Mouse (Mus musculus) heart, embryonic 13.5 days (tissue): ENCODE data around the gene Lekr1. TPM values are rescaled to one million over a fixed set of nuclear protein-coding genes. Genes with fewer than 3 reads are reported as not detected.
A peak's percentile ranks its signal among the peaks of the same experiment; 100 is the strongest.

Experiments used
- ATAC-seq: fragments of 200-750 bp; cut with Nextera tagmentation; 2 replicates; pipeline ENCODE4 v1.8.0; 2017; ENCODE audit warnings: moderate TSS enrichment; ENCODE audit not compliant: insufficient number of reproducible peaks, low FRiP score, low TSS enrichment; ENCODE audit errors: extremely low read depth
- H3K27ac ChIP-seq: fragments of 300-500 bp; sonication (generic); replicated peaks from 2 replicates; pipeline ENCODE4 v1.5.1; 2015; ENCODE audit warnings: moderate library complexity, mild to moderate bottlenecking, inconsistent platforms
- H3K27me3 ChIP-seq: fragments of 300-500 bp; sonication (generic); replicated peaks from 2 replicates; pipeline ENCODE4 v1.6.1; 2015; ENCODE audit warnings: mild to moderate bottlenecking, inconsistent platforms
- H3K36me3 ChIP-seq: fragments of 300-500 bp; sonication (generic); 2 replicates; pipeline ENCODE4 v1.6.1; 2015; ENCODE audit warnings: mild to moderate bottlenecking, inconsistent platforms
- H3K4me1 ChIP-seq: fragments of 300-500 bp; sonication (generic); 2 replicates; pipeline ENCODE4 v1.6.1; 2015; ENCODE audit warnings: inconsistent platforms
- H3K4me2 ChIP-seq: fragments of 300-500 bp; sonication (generic); 2 replicates; pipeline ENCODE4 v1.6.1; 2015; ENCODE audit warnings: inconsistent platforms, mild to moderate bottlenecking, moderate library complexity
- H3K4me3 ChIP-seq: fragments of 300-500 bp; sonication (generic); 2 replicates; pipeline ENCODE4 v1.5.1; 2015; ENCODE audit warnings: moderate library complexity, mild to moderate bottlenecking, inconsistent platforms
- H3K9ac ChIP-seq: fragments of 300-500 bp; sonication (generic); 2 replicates; pipeline ENCODE4 v1.6.1; 2015; ENCODE audit warnings: inconsistent platforms, mild to moderate bottlenecking, moderate library complexity
- H3K9me3 ChIP-seq: fragments of 300-500 bp; sonication (generic); 2 replicates; pipeline ENCODE4 v1.6.1; 2016; ENCODE audit warnings: inconsistent platforms
- WGBS: fragments of 180-500 bp; shearing (Covaris S2); methylation state at CpG from one replicate; pipeline ENCODE4 v1.1.7; 2015; ENCODE audit warnings: mixed read lengths; 5-methylcytosine and 5-hydroxymethylcytosine counted together
- polyA plus RNA-seq: library from polyadenylated mRNA; unstranded; fragments of >200 nt; fragmentation: Nextera tagmentation; extraction: Ambion mirVana; gene quantifications from 2 replicates; pipeline ENCODE4 v1.2.1, GENCODE M21; 2015

Gene Lekr1
- polyA plus RNA-seq, 1 experiment from 2014 or later, result 6.6 TPM

DNA sequence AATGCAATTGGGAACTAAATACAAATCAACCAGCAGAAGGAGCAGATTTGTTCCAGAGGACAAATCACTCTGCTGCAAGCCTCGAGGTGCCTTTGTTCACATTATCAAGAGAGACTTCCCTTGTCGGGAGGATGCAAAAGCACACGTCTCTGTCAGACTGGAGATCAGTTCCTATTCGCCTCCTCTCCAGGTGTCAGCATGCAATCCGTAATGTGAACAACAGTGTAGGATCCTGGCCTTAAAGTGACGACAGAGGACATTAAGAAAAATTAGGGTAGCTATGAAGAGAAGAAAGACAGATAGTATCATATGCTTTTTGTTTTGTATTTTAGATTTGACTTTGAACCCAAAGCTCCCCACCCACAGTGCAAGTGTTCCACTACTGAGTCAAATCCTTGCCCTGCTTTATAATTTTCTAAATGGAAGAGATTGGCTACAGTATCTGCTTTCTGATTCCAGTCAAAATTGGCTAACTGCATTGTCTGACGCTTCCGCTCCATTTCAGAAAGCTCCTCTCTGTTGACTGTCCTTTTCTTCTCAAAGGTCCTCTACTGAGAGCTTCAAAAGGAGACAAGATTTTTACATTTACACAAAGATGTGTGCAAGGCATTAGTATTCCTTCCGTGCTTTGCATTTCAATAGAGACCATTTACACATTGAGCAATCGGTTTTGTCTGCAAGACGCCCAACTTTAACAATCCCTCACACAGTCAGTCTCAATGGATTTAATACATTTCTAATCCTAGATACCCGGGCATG lies 8.9 kb upstream of the Lekr1 start:
- WGBS, result 51% methylated on average over 12 of the region's 12 CpGs
- no peaks in the 10 kb centered on the region for H3K36me3 ChIP-seq
- no peak for ATAC-seq
- peaks cover 9% of the 10 kb centered on the region for H3K4me1 ChIP-seq
- no peak overlapping the region for H3K9ac ChIP-seq
- H3K9me3 ChIP-seq, result no peaks in the 10 kb centered on the region
- no peak overlapping the region for H3K4me2 ChIP-seq
- H3K4me3 ChIP-seq, result no peak overlapping the region
- H3K27me3 ChIP-seq, result peaks cover 15% of the 10 kb centered on the region
- no peak overlapping the region for H3K27ac ChIP-seq

GRCm38 (mm10) chr3:65658081-65658612 lies 7.9 kb upstream of the Lekr1 start:
- Histone ChIP-seq H3K9ac (peak overlapping the region; percentile 85), H3K27me3 (peaks cover 15% of the 10 kb centered on the region), H3K27ac (0 out of 2 replicates have a peak overlapping the region, but pooled peaks have one; percentile 85), H3K9me3 (no peaks in the 10 kb centered on the region), H3K4me3 (peak overlapping the region; percentile 71), H3K36me3 (no peaks in the 10 kb centered on the region), H3K4me1 (peaks cover 9% of the 10 kb centered on the region), H3K4me2 (peak overlapping the region; percentile 92)
- 19% methylated on average over 18 of the region's 18 CpGs for WGBS
- no peak for ATAC-seq

DNA sequence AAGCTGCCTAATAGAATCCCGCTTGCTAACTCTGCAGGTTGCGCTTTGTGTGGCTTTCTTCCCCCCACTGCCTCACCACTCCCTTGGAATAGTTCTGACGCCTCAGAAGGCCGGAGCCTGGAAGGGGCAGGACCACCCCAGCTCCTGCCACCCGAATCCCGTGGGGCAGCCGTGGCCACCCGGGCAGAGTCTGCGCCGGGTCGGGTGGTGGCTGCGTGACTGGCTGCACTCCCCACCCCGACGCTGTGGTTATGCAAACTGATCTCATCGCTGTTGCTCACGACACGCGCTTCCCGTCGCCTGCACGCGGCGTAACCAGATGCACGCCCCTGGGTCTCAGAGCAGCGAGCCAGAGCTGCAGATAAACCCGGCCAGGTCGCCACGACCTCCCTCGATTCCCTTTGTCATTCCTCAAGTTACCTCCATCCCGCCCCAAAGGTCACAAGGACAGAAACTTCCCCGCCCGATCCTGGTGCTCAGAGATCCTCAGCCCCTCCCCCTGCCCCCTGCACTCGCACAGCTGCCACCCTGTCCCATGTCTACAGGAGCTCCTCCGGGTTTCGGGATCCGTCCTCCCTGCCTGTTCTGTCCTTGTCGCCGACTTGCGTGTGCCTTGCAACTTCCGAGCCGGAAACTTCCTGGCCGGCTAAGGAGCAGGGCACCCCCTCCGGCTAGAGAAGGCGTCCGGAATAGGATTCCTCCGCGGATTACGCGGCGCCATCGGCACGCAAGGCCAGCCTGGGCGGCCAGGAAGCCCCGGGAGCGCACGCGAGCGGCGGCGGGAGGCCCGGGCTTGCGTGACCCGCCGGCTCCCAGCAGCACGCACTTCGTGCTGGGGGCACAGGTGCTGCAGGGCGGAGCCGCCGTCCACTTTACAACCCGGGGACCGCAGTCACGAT lies 7.1 kb upstream of the Lekr1 start:
- no peaks in the 10 kb centered on the region for H3K9me3 ChIP-seq
- peak; percentile 68; the same call in 1 of the 2 replicates for ATAC-seq
- H3K4me3 ChIP-seq, result peak overlapping the region; percentile 71
- peaks cover 9% of the 10 kb centered on the region for H3K4me1 ChIP-seq
- H3K27me3 ChIP-seq, result peaks cover 15% of the 10 kb centered on the region
- H3K9ac ChIP-seq, result peak overlapping the region; percentile 85
- H3K4me2 ChIP-seq, result peak overlapping the region; percentile 92
- under 1% methylated on average over 72 of the region's 72 CpGs for WGBS
- H3K36me3 ChIP-seq, result no peaks in the 10 kb centered on the region
- peak overlapping the region; percentile 85 for H3K27ac ChIP-seq

GRCm38 (mm10) chr3:65659620-65659932 lies 6.5 kb upstream of the Lekr1 start:
- Histone ChIP-seq H3K27me3 (peaks cover 15% of the 10 kb centered on the region), H3K9me3 (no peaks in the 10 kb centered on the region), H3K9ac (peak overlapping the region; percentile 85), H3K4me3 (peak overlapping the region; percentile 71), H3K27ac (peak overlapping the region; percentile 85), H3K4me2 (peak overlapping the region; percentile 92), H3K4me1 (peaks cover 9% of the 10 kb centered on the region), H3K36me3 (no peaks in the 10 kb centered on the region)
- no peak for ATAC-seq
- 5% methylated on average over 9 of the region's 9 CpGs for WGBS

- H3K9ac ChIP-seq, result no peak overlapping the region
- 96% methylated on average over 4 of the region's 4 CpGs for WGBS
- H3K27me3 ChIP-seq, result peaks cover 15% of the 10 kb centered on the region
- no peak overlapping the region for H3K27ac ChIP-seq
- no peaks in the 10 kb centered on the region for H3K36me3 ChIP-seq
- no peak overlapping the region for H3K4me3 ChIP-seq
- H3K4me1 ChIP-seq, result peaks cover 9% of the 10 kb centered on the region
- no peak overlapping the region for H3K4me2 ChIP-seq
- H3K9me3 ChIP-seq, result no peaks in the 10 kb centered on the region
- no peak for ATAC-seq
Observed at GRCm38 (mm10) chr3:65660336-65660735, 5.7 kb upstream of the Lekr1 start.

DNA sequence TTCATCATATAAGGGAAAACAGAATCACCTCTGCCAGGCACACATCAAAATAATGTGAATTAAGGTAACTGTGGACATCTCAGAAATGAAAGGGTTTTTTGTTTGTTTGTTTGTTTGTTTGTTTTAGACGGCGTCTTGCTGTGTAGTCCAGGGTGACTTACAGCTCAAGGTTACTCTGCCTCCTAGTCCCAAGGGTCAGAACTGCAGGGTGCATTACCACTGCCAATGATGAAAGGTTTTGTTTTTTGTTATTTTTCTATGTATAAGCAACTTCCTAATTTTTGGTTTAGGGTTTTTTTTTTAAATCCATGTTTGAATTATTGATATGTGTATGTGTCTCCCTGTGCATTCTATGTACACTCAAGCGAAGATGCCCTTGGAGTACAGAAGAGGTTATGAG lies 4.3 kb upstream of the Lekr1 start:
- H3K4me1 ChIP-seq, result peaks cover 16% of the 10 kb centered on the region
- H3K36me3 ChIP-seq, result no peaks in the 10 kb centered on the region
- no peaks in the 10 kb centered on the region for H3K9me3 ChIP-seq
- no peak overlapping the region for H3K4me2 ChIP-seq
- no peak overlapping the region for H3K27ac ChIP-seq
- peaks cover 10% of the 10 kb centered on the region for H3K27me3 ChIP-seq
- no peak overlapping the region for H3K4me3 ChIP-seq
- no peak for ATAC-seq
- no peak overlapping the region for H3K9ac ChIP-seq
- 77% methylated on average over 3 of the region's 3 CpGs for WGBS

DNA sequence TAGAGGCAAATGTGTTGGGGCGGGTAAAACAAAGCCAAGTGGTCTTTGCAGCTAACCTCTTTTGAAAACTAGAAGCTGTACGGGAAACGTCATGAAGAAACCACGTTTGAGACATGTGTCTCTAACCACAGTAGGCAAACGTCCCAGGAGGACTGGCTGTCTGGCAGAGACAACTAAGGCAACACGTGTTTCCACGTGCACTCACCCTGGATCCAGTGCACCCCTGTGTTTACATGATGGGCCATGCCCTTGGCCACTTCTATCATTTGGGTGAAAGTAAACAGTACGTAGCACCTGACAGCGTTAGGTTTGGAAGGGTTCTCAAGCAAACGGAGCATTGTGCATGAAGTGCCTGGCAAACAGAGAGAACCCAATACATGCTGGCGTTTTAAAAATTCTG lies 2.9 kb upstream of the Lekr1 start:
- no peak overlapping the region for H3K9ac ChIP-seq
- peaks cover 15% of the 10 kb centered on the region for H3K4me1 ChIP-seq
- H3K4me2 ChIP-seq, result no peak overlapping the region
- ATAC-seq, result no peak
- no peaks in the 10 kb centered on the region for H3K36me3 ChIP-seq
- H3K9me3 ChIP-seq, result no peaks in the 10 kb centered on the region
- no peaks in the 10 kb centered on the region for H3K27me3 ChIP-seq
- no peak overlapping the region for H3K4me3 ChIP-seq
- WGBS, result 61% methylated on average over 11 of the region's 11 CpGs
- H3K27ac ChIP-seq, result no peak overlapping the region

GRCm38 (mm10) chr3:65670216-65670615 lies 4.2 kb downstream of the Lekr1 start:
- Histone ChIP-seq H3K4me2 (no peak overlapping the region), H3K27me3 (no peaks in the 10 kb centered on the region), H3K4me1 (peaks cover 22% of the 10 kb centered on the region), H3K9me3 (no peaks in the 10 kb centered on the region), H3K9ac (no peak overlapping the region), H3K36me3 (no peaks in the 10 kb centered on the region), H3K4me3 (no peak overlapping the region), H3K27ac (no peak overlapping the region)
- 59% methylated on average over 6 of the region's 6 CpGs for WGBS
- ATAC-seq, result no peak

DNA sequence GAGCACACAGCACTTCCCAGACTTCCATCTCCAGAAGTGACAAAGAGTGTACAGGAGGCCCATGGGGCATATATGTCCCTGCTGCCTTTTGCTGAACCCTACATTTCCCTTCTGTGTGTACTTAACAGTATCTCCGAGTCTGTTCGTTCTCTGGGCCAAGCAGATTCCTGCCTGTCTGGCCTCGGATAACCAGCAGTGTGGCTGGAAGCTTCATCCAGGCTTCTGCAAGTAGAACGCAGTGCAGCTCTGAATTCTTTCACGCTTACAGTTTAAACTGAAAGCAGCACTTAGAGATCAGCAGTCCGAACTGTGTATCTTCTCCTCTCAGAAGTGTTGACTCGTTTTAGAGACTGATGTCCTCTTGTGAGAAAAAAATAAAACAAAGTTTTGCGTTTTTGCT lies 7.7 kb downstream of the Lekr1 start:
- H3K4me2 ChIP-seq, result peak overlapping the region; percentile 56
- H3K9ac ChIP-seq, result peak overlapping the region; percentile 57
- H3K4me3 ChIP-seq, result peak overlapping the region; percentile 18; the same call in 1 of the 2 replicates
- H3K9me3 ChIP-seq, result no peaks in the 10 kb centered on the region
- H3K27me3 ChIP-seq, result no peaks in the 10 kb centered on the region
- no peak for ATAC-seq
- H3K4me1 ChIP-seq, result peaks cover 11% of the 10 kb centered on the region
- 0 out of 2 replicates have a peak, but pooled peaks cover 2% of the 10 kb centered on the region for H3K36me3 ChIP-seq
- WGBS, result 8% methylated on average over 8 of the region's 8 CpGs
- H3K27ac ChIP-seq, result peak overlapping the region; percentile 60

- Histone ChIP-seq H3K4me2 (no peak overlapping the region), H3K27me3 (no peaks in the 10 kb centered on the region), H3K9me3 (no peaks in the 10 kb centered on the region), H3K36me3 (0 out of 2 replicates have a peak, but pooled peaks cover 1% of the 10 kb centered on the region), H3K27ac (no peak overlapping the region), H3K4me3 (no peak overlapping the region), H3K4me1 (0 out of 2 replicates have a peak, but pooled peaks cover 4% of the 10 kb centered on the region), H3K9ac (no peak overlapping the region)
- ATAC-seq, result no peak
- 80% methylated on average over 1 of the region's 1 CpGs for WGBS
Observed at GRCm38 (mm10) chr3:65680612-65681011, 14.6 kb downstream of the Lekr1 start.

DNA sequence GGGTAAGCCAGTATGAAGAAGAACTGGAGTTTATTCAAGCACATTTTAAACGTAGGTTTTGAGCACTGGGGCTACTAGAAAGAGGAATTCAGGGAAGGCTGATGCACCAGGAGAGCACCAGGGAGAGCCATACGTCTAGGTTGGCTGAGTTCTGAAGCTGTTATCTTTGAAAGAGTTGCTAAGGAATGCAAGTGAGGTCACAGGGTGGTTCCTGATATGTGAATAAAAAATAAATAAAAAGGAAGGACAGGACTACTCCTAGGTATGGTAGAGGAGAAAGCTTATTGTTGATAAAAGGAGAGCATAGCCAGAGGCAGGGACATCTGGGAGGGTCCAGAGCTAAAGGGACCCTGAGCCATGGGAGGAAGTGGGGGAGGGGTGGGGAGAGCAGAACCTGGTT lies 23.7 kb downstream of the Lekr1 start:
- Histone ChIP-seq H3K4me2 (no peak overlapping the region), H3K4me1 (peaks cover 7% of the 10 kb centered on the region), H3K27me3 (no peaks in the 10 kb centered on the region), H3K27ac (no peak overlapping the region), H3K4me3 (no peak overlapping the region), H3K9me3 (no peaks in the 10 kb centered on the region), H3K9ac (no peak overlapping the region), H3K36me3 (no peaks in the 10 kb centered on the region)
- 8% methylated on average over 2 of the region's 2 CpGs for WGBS
- ATAC-seq, result no peak
